Mouse (Mus musculus) cerebellum, adult 9-10 months (tissue): ENCODE data around the gene Gm20518.

Experiments used
- DNase-seq: peaks from one replicate; pipeline ENCODE4 v3.0.0; 2022

Gm20518 gene

DNA sequence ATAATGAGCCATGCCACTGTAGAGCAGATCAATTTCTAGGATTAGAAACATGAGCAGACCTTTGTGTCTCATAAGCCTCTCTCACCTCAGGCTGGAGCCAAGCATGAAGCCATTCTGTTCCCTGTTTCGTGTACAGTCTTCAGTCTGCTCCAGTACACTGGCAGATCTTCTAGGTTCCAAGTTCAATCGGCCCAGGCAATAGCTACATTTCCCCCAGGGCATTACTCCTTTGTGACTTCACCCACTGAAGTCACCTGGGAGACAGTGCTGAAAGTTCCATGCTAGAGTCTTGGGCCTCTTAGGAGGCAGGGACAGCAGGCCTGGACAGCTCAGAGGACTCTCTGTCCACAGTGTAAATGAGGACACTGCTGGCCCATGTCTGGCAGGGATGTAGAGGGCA lies 2.5 kb upstream of the Gm20518 start, which contains the start of gene Tssk1:
TSS of gene Tssk1 (plus strand) at position 301 of the 400 bp plus-strand sequence.
- DNase-seq = peak; percentile 38

DNA sequence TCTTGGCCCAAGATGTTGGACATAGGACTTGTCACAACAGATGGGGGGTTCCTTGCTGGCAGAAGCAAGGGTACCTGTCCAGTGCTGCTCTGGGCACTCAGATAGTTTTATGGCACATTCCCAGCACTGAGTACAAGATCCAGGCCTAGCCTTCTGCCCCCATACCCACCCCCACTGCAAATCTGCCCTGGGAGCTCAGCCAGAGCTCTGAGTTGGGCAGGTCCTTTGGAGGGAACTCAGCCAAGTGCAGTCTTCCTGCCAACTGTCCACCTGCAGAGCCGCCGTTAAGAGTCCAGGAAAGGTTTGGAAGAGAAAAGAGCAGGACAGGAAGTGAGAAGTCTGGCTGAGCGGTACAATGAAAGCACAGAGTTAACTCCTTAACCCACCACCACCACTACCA lies 1.1 kb upstream of the Gm20518 start:
- DNase-seq = peak; percentile 93

- DNase-seq = peak; percentile 94
Observed at GRCm38 (mm10) chr16:17890917-17891566, 429 bp downstream of the Gm20518 start.

DNA sequence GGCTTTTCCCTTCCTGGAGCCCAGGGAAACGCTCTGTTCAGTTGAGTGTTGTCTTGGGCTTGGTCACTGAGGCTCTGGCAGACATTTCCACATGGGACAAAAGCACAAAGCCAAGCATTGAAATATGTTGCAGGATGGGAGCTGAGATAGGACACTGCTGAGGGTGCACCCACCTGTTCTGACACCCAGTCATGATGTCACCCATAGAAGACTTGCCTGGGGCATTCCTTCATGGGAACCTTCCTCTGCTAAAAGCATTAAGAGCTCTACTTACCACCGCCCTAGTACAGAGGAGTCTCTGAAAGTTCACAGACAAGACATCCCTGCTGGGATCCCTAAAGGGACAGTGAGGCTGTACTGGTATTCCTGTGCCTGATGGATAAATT lies 1.1 kb downstream of the Gm20518 start:
- DNase-seq = peak; percentile 61

- peak; percentile 67 for DNase-seq
Observed at GRCm38 (mm10) chr16:17889689-17890341, 1.7 kb downstream of the Gm20518 start.

GRCm38 (mm10) chr16:17884116-17884515 lies 7.4 kb downstream of the Gm20518 start:
- no peak for DNase-seq

DNA sequence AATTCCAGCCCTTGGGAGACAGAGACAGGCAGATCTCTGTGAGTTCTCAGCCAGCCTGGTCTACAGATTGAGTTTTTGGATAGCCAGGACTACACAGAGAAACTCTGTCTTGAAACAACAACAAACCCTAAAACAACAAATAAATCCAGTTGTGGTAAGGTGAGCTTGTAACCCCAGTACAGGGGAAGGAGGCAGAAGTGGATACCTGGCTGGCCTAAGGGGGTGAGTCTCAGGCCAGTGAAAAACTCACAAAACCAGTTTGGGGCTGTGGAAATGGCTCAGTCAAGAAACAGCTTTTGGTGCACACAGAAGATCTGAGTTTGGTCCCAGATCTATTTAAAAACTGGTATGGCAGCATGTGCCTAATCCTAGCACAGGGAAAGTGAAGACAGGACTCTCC lies 9.3 kb downstream of the Gm20518 start:
- no peak for DNase-seq

DNA sequence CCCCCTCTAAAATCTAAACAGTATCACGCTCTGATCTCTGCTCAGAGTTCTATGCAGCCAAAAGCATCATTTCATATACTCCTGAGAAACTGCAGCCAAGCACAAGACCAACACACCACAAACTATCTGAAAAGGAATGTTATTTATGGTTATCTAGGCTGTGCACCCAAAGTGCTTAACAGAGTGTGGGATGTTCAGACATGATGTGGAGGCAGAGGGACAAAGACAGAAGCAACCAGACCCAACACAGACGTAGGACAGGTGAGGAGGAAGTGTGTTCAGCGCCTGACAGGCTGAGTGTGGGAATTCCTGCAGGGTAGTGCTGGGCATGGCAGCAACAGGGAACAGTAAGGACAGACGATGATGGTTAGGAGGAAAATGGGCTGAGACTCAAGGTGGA lies 11.9 kb downstream of the Gm20518 start:
- no peak for DNase-seq

GRCm38 (mm10) chr16:17876096-17876495 lies 15.4 kb downstream of the Gm20518 start:
- no peak for DNase-seq

DNA sequence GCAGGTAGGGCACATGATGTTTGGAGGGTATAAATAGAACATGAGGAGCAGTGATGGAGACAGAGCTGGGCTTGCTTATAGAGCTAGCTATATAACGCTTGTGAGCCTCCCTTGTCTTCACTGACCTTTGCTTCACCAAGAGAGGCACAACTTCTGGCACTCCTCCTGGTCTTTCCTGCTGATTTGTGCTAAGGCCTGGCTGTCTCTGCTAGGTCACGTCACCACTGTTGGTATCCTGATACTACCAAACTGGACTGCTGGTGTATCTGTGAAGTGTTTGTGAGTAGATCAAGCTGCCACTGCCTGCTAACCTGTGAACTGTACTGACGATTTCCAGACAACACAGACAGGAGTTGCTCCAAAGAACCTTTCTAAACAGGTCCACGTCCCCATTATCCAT lies 16.3 kb downstream of the Gm20518 start:
- DNase-seq = no peak

DNA sequence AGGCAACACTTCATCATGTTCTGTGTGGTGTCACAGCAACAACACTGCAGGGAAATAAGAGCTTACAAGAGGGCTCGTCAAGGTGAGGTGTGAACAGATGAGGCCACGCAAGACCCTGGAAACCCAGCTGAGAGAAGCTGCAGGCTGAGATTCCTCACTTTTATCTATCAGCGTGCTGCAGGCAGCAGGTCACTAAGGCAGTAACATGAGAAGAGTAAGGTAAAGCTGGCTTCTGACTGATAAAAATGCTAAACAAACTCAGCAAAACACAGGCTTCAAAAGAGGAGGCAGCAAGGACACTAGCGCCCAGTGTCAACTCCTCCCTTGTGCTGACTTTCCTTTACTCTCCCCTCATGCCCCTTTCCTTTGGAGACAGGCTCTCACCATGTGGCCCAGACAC lies 18.5 kb downstream of the Gm20518 start:
- DNase-seq = no peak

- no peak for DNase-seq
Observed at GRCm38 (mm10) chr16:17871248-17871647, 20.2 kb downstream of the Gm20518 start.

- DNase-seq = no peak
Observed at GRCm38 (mm10) chr16:17865770-17866169, 25.7 kb downstream of the Gm20518 start.

DNA sequence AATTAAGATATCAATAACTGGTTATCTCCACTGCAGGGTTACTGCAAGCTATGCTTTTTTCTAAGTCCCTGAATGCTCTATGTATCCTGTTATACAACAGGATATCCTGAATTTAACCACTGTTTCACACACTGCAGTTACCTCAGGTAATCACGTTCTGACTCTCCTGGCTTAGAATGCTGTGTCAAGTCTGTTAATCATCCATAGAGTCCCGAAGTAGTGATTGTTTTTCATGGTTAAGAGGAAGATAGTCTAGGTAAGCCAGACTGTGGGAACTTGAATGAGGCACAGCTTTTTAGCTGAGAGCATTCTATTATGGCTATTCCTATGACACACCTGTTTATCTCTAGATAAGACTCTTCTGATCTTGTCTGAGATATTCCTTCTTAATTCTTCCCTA lies 26.2 kb downstream of the Gm20518 start:
- no peak for DNase-seq

GRCm38 (mm10) chr16:17858592-17858991 lies 32.9 kb downstream of the Gm20518 start:
- no peak for DNase-seq

GRCm38 (mm10) chr16:17857157-17857556 lies 34.3 kb downstream of the Gm20518 start:
- DNase-seq = no peak

- DNase-seq = no peak
Observed at GRCm38 (mm10) chr16:17853263-17853662, 38.2 kb downstream of the Gm20518 start.

GRCm38 (mm10) chr16:17851860-17852259 lies 39.6 kb downstream of the Gm20518 start:
- DNase-seq = peak; percentile 96

DNA sequence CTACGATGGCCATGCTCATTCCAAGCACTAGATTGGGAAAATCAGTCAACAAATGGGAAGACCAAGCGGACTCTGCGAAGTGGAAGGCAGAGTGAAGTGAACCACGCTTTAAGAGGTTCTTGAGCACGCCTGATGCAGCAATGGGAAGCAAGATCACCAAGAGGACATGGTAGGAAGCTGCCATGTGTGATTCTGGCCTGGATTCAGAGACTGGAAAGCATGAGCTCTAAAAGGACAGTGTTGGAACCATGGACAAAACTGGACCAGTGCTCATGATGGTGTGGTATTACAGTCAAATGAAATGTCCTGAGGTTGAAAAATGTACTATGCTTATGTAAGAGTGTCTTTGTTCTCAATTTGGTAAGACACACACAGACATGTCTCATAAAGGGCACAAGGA lies 40.1 kb downstream of the Gm20518 start:
- peak; percentile 68 for DNase-seq

DNA sequence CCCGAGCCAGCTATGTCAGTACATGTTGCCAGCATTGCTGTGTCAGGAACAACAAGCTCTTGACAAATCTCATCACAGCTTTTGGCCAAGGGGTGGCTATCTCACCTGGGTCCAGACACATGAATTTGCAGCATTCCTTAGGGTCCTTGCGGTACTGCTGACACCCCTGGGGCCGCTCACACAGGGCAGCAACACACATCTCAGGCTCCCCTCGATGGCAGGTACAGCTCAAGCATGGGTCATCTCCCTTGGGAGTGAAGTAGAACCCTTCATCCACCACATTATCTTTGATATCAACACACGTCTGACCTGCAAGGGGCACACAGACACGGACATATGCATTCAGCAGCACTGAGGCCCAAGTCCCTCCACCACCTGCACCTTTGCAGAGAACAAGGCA lies 42.0 kb downstream of the Gm20518 start:
- no peak for DNase-seq

GRCm38 (mm10) chr16:17848928-17849327 lies 42.5 kb downstream of the Gm20518 start:
- DNase-seq = peak; percentile 92

DNA sequence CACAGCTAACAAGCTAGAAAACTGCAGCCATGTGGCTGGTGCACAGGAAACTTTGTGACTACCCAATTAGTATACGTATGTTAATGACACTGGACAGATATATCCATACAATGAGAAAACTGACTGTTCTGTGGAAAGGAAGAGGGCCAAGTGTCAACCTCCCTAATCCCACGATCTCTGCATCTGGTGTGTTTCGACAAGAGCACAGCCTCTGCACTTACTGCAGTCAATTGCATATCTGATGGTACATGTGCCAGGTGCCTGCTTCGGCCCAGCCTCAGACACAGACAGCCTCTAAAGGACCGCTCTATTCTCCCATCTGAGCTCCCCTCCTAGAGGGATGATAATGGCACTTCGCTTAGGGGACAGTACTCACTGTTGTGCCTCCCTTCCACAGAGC lies 43.0 kb downstream of the Gm20518 start:
- DNase-seq = no peak

DNA sequence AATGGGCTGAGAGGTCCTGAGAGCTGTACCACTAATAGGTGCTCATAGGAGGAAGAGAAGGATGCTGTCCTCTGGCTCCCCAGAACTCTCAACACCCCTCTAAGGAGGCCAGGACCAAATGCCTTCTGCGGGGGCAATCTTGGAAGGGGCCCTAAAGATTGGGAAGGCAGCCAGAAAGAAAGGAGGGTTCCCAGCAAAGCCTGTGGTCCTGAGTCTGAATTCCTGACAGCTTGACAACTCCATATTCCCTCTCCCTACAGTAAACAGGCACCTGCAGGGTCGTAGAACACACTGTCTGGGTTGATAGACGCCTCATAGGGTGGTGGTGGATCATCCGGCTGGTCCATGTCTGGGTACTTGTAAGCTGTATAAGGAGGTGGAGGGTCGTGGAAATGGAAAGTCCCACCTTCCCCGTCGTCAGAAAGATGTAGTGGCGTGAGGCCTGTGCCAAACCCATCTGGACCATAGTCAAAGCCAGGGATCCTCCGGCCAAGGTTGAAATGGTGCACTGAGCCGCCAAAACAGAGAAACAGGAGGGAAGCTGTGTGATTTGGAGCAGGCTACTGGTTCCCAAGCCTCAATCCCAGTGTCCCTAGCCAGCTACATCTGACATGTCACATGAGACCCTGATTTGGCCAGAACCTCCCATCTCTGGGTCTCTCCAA lies 47.6 kb downstream of the Gm20518 start:
- peak; percentile 76 for DNase-seq

DNA sequence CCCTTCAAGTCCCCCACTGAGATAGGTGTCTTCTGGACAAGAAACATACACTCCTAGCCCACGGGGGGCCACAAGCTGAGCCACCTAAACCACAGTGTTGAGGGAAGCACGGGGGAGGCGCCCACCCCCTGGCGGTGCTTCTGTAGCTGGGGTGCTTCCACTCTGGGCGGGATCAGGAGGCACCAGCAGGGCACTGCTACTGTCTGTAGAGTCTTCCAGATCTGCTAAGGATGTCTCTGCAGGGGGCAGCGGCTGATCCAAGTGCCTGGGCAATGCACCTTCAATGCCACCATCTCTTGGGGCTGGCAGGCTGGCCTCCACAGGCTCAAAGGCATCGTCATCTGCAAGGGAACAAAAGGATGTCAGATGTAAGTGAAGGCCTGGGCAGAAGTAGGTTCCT lies 49.0 kb downstream of the Gm20518 start:
- DNase-seq = peak; percentile 57
